Mouse (Mus musculus) heart, embryonic 11.5 days (tissue): Measurements from ENCODE around the gene Ldlrap1. TPM values are rescaled to one million over a fixed set of nuclear protein-coding genes. Genes with fewer than 3 reads are reported as not detected.
"Not testable (repeated sequence)": the region's sequence is repeated elsewhere in the genome, so short reads cannot be mapped to it uniquely, and the experiment has no call there.

ENCODE experiments used
- ATAC-seq: fragments of 200-750 bp; cut with Nextera tagmentation; replicated peaks from 2 replicates; pipeline ENCODE4 v1.8.0; 2017; ENCODE audit warnings: moderate library complexity; ENCODE audit not compliant: insufficient number of reproducible peaks, low FRiP score, low TSS enrichment
- H3K27ac ChIP-seq: fragments of 300-500 bp; sonication (generic); 2 replicates; pipeline ENCODE4 v1.5.1; 2014; ENCODE audit warnings: mild to moderate bottlenecking, low read depth, low read length
- H3K27me3 ChIP-seq: fragments of 300-500 bp; sonication (generic); 2 replicates; pipeline ENCODE4 v1.6.1; 2014; ENCODE audit warnings: mild to moderate bottlenecking, low read length, mixed read lengths; ENCODE audit not compliant: control insufficient read depth, insufficient read depth
- H3K36me3 ChIP-seq: fragments of 300-500 bp; sonication (generic); 2 replicates; pipeline ENCODE4 v1.6.1; 2014; ENCODE audit warnings: mild to moderate bottlenecking, low read length, moderate library complexity, mixed read lengths; ENCODE audit not compliant: control insufficient read depth, insufficient read depth
- H3K4me1 ChIP-seq: fragments of 300-500 bp; sonication (generic); 2 replicates; pipeline ENCODE4 v1.6.1; 2014; ENCODE audit warnings: low read length; ENCODE audit not compliant: control insufficient read depth, insufficient read depth
- H3K4me2 ChIP-seq: fragments of 300-500 bp; sonication (generic); 2 replicates; pipeline ENCODE4 v1.6.1; 2014; ENCODE audit warnings: mild to moderate bottlenecking, moderate library complexity
- H3K4me3 ChIP-seq: fragments of 300-500 bp; sonication (generic); 2 replicates; pipeline ENCODE4 v1.5.1; 2014; ENCODE audit warnings: low read depth, low read length
- H3K9ac ChIP-seq: fragments of 300-500 bp; sonication (generic); 2 replicates; pipeline ENCODE4 v1.6.1; 2014; ENCODE audit warnings: mild to moderate bottlenecking, low read depth, low read length, moderate library complexity
- H3K9me3 ChIP-seq: fragments of 300-500 bp; sonication (generic); replicated peaks from 2 replicates; pipeline ENCODE4 v1.6.1; 2016; ENCODE audit warnings: low read length; ENCODE audit not compliant: control insufficient read depth
- WGBS: fragments of 180-500 bp; shearing (Covaris S2); extraction: QIAGEN DNeasy Blood & Tissue Kit; methylation state at CpG from one replicate; pipeline ENCODE4 v1.1.7; 2014; ENCODE audit not compliant: insufficient replicate concordance; 5-methylcytosine and 5-hydroxymethylcytosine counted together
- polyA plus RNA-seq: library from polyadenylated mRNA; unstranded; fragments of >200 nt; fragmentation: Nextera tagmentation; extraction: Ambion mirVana; gene quantifications from 2 replicates; pipeline ENCODE4 v1.2.1, GENCODE M21; 2014

The Ldlrap1 gene
- polyA plus RNA-seq, 1 experiment from 2014 or later = 13.5 TPM

DNA sequence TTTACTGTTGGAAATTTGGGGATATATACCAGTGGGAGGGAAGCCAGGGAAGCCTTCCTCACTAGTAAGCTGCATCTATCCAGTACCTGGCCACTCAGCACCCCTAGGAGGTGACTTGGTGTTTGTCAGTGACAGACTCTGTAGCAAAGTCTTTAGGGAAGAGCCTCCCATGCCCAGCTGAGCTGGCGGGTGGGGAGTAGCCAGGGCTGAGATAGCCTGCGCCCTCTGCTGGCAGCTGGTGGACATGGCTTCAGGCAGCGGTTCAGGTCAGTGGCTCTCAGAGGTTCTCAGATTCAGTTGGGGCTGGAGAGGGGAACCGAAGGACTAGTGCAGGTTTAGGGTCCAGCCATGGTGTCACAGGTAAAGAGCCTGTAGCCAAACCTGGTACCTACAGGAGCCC, 31.4 kb upstream of the Ldlrap1 start:
- Histone ChIP-seq H3K9ac (no peak overlapping the region), H3K4me3 (no peak overlapping the region), H3K27ac (no peak overlapping the region), H3K4me2 (no peak overlapping the region), H3K27me3 (no peaks in the 10 kb centered on the region), H3K9me3 (no peaks in the 10 kb centered on the region), H3K4me1 (peaks cover 14% of the 10 kb centered on the region), H3K36me3 (peaks cover 7% of the 10 kb centered on the region; the same call in 1 of the 2 replicates)
- no peak; the same call in 1 of the 2 replicates for ATAC-seq
- 8% methylated on average over 4 of the region's 4 CpGs for WGBS

DNA sequence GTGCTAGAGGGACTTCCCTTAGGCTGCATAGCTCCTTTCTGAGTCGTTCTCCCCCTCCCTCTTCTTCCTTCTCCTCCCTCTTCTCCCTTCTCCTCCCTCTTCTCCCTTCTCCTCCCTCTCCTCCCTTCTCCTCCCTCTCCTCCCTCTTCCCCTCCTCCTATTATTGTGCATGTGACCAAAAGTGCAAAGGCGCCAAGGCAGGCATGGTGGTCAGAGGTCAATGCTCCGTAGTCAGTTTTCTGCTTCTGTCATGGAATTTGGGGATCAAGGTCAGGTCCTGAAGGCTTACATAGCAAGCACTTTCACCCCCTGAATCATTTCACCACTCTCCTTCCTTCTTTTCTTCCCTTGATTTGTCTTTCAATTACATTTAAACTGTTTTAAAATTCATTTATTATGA, 31.0 kb upstream of the Ldlrap1 start:
- H3K4me1 ChIP-seq = peaks cover 14% of the 10 kb centered on the region
- 42% methylated on average over 3 of the region's 3 CpGs for WGBS
- no peaks in the 10 kb centered on the region for H3K27me3 ChIP-seq

DNA sequence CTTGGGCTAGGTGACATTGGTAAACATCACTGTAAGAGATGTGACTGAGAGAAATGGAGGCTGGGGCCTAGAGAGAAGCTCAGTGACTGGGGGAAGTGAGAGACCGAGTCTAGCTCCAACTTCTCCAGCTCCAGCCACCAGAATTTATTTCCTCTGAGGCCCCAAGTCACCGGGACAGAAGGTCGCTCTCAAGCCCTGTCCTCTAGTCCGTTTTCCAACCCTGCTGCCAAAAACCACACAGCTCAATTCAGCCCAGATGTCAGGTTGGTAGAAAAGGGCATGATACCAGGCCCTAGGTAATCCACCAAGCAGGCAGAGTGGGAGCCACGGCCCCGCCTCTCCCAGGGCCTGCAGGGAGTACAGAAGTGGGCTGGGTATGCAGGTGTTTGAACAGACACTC, 29.8 kb upstream of the Ldlrap1 start:
- 77% methylated on average over 6 of the region's 6 CpGs for WGBS
- Histone ChIP-seq H3K4me3 (no peak overlapping the region), H3K4me2 (no peak overlapping the region), H3K27ac (no peak overlapping the region), H3K9me3 (no peaks in the 10 kb centered on the region), H3K27me3 (no peaks in the 10 kb centered on the region), H3K4me1 (peaks cover 14% of the 10 kb centered on the region), H3K9ac (0 out of 2 replicates have a peak overlapping the region, but pooled peaks have one; percentile 10), H3K36me3 (peaks cover 5% of the 10 kb centered on the region; the same call in 1 of the 2 replicates)
- ATAC-seq = no peak

More for the DNA sequence above, 31.0 kb upstream of the Ldlrap1 start:
- Histone ChIP-seq H3K9me3 (no peaks in the 10 kb centered on the region), H3K36me3 (peaks cover 5% of the 10 kb centered on the region; the same call in 1 of the 2 replicates), H3K9ac (no peak overlapping the region), H3K4me2 (no peak overlapping the region), H3K27ac (no peak overlapping the region), H3K4me3 (no peak overlapping the region)
- no peak for ATAC-seq

DNA sequence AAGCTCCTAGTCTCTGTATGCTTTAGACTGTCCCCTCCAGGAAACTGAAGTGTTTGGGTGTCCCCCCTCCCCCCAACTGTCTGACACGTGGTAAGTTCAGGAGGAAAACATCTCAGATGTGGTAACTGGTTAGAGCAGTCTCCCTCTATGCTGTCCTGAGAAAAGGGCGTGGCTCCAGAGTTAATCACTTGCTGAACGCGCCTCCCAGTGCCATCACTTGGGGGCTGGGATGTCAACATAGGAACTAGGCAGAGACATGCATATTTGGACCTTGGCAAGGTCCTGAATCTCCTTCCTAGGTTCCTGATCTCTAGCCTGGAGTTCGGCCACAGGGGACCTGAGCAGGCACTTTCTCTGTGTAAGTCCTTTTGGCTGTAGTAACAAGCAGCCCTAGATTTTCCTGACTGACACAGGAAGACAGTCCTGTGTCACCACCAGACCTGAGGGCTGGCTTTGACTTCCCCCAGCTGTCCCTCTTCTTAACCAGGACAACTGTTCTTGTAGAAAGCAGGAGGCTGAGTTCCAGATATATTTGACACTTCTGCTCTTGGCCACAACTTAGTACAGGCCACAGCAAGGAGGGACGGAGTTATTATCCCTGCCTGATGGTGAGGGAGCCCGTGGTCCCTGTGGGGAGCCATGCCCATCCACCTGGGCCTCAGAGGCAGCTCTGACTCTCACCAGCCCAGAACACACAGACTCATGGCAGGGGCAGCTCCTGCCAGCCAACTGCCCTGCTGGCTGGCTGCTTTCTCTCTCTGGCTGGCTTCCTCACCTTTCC, 28.9 kb upstream of the Ldlrap1 start:
- no peaks in the 10 kb centered on the region for H3K27me3 ChIP-seq
- H3K36me3 ChIP-seq = peaks cover 5% of the 10 kb centered on the region; the same call in 1 of the 2 replicates
- 0 out of 2 replicates have a peak overlapping the region, but pooled peaks have one; percentile 10 for H3K9ac ChIP-seq
- no peak overlapping the region for H3K4me2 ChIP-seq
- no peaks in the 10 kb centered on the region for H3K9me3 ChIP-seq
- H3K27ac ChIP-seq = no peak overlapping the region; the same call in 1 of the 2 replicates
- H3K4me1 ChIP-seq = peaks cover 14% of the 10 kb centered on the region
- ATAC-seq = no peak
- H3K4me3 ChIP-seq = no peak overlapping the region
- 19% methylated on average over 7 of the region's 7 CpGs for WGBS

DNA sequence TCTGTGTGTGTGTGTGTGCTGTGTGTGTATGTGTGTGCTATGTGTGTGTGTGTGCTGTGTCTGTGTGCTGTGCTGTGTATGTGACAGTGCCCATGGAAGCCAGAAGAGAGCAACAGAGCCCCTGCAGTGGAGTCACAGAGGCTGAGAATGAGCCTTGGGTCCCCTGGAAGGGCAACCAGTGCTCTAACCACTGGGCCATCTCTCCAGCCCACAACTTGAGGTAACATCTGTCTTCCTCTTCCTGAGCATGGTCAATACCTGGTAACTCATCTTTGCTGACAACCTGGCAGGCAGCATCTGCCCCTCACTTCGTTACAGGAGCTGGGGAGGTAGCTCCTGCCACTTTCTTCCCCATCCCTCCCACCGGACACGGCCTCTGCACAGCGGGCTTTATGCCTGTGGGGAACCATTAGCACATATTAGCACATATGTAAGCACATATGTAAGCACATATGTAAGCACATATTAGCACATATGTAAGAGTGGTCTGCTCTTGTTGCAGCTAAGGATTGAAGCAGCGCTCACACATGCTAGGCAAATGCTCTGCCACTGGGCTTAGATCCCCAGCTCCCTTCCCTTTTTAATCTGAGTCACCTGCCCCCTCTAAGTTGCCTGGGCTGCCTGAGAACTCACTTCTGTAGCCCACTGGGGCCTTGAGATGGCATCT, 28.1 kb upstream of the Ldlrap1 start:
- Histone ChIP-seq H3K27me3 (no peaks in the 10 kb centered on the region), H3K9me3 (no peaks in the 10 kb centered on the region), H3K36me3 (peaks cover 2% of the 10 kb centered on the region; the same call in 1 of the 2 replicates), H3K4me3 (no peak overlapping the region), H3K27ac (no peak overlapping the region), H3K4me2 (no peak overlapping the region), H3K9ac (no peak overlapping the region), H3K4me1 (peaks cover 14% of the 10 kb centered on the region)
- WGBS = 69% methylated on average over 5 of the region's 5 CpGs
- ATAC-seq = no peak

DNA sequence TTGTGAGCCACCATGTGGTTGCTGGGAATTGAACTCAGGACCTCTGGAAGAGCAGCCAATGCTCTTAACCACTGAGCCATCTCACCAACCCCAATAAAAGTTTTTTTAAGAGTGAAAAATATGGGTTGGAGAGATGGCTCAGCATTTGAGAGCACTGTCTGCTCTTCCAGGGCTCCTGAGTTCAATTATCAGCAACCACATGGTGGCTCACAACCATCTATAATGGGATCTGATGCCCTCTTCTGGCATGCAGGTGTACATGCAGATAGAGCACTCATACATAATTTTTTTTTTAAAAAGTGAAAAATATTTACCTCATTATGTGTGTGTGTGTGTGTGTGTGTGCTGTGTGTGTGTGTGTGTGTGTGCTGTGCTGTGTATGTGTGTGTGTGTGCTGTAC, 27.1 kb upstream of the Ldlrap1 start:
- peaks cover 14% of the 10 kb centered on the region for H3K4me1 ChIP-seq
- not testable (repeated sequence) for H3K4me3 ChIP-seq, H3K4me2 ChIP-seq, H3K9me3 ChIP-seq, H3K27ac ChIP-seq, H3K27me3 ChIP-seq, H3K36me3 ChIP-seq, ATAC-seq, H3K9ac ChIP-seq

DNA sequence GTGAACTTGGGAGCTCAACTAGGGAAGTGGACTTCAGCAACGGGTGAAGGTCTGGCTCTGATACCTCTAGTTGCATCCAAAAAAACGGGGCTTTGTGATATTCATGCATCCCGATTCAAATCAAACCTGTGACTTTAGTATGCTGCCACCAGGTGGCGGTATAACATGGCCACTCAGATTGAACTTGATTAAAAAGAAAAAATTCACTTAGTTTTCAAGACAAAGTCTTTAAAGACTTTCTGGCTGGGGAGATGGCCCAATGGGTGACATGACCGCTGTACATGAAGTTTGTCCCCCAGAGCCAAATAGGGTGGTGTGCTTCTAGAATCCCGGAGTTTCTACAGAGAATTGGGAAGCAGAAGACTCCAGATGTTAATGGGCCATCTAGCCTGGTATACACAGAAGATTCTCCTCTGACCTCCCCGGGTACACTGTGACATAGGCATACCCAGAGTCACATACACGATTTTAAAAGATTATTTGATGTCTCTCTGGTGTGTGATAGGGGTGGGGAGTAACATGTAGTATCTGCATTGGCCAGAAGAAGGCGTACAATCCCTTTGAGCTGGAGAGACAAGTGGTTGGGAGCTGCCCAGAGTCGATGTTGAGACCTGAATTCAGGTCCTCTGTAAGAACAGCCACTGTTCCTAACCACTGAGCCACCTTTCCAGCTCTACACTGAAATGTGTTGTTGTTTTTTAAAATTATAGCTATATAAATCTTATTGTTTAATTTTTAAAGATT, 25.6 kb upstream of the Ldlrap1 start:
- Histone ChIP-seq H3K36me3 (no peaks in the 10 kb centered on the region), H3K4me3 (no peak overlapping the region), H3K4me2 (no peak overlapping the region), H3K9ac (no peak overlapping the region), H3K27ac (no peak overlapping the region), H3K9me3 (no peaks in the 10 kb centered on the region), H3K4me1 (peaks cover 14% of the 10 kb centered on the region), H3K27me3 (no peaks in the 10 kb centered on the region)
- 45% methylated on average over 10 of the region's 10 CpGs for WGBS
- no peak for ATAC-seq

DNA sequence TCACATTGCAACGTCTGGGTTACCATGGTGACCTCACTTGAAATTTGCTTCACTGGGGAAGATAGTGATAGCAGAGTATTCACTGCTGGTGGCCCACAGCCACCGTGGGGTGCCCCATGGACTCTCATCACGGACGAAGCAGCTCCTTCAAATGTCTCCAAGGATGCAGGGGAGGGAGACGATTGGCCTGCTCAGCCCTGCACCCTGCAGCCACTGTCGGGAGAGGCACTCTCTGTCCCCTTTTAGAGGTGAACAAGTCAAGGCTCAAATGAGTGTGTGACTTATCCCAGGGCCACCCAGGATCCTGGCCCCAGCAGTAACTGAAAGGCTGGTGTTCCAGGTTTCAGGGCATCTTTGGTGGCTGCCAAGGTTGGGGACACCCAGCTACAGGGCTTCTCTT, 23.9 kb upstream of the Ldlrap1 start:
- 54% methylated on average over 6 of the region's 6 CpGs for WGBS
- H3K27me3 ChIP-seq = no peaks in the 10 kb centered on the region
- no peaks in the 10 kb centered on the region for H3K9me3 ChIP-seq

More for the DNA sequence above, 23.9 kb upstream of the Ldlrap1 start:
- Histone ChIP-seq H3K9ac (no peak overlapping the region), H3K4me3 (no peak overlapping the region), H3K27ac (no peak overlapping the region), H3K4me1 (peaks cover 5% of the 10 kb centered on the region), H3K4me2 (no peak overlapping the region), H3K36me3 (no peaks in the 10 kb centered on the region)
- no peak for ATAC-seq
